Mouse (Mus musculus): ENCODE measurements around the gene Paqr6.
"Not testable (repeated sequence)": the region's sequence is repeated elsewhere in the genome, so short reads cannot be mapped to it uniquely, and the experiment has no call there.

GRCm38 (mm10) chr3:88382383-88382782, 18.0 kb downstream of the Paqr6 start:
- TF ChIP-seq CTCF, POLR2A (IDR thresholded peaks at IDR 0.05; ENCODE audit: insufficient read depth, low read depth, low read length): not testable (repeated sequence)

Data from olfactory bulb, adult 2 months (tissue).